Mouse (Mus musculus) kidney, embryonic 15.5 days (tissue): ENCODE measurements around the gene Cep112. TPM values are rescaled to one million over a fixed set of nuclear protein-coding genes. Genes with fewer than 3 reads are reported as not detected.

ENCODE experiments used
- ATAC-seq: fragments of 200-750 bp; cut with Nextera tagmentation; replicated peaks from 2 replicates; pipeline ENCODE4 v1.8.0; 2017; ENCODE audit warnings: moderate TSS enrichment; ENCODE audit not compliant: low FRiP score
- H3K27ac ChIP-seq: fragments of 300-500 bp; sonication (generic); 2 replicates; pipeline ENCODE4 v1.5.1; 2015; ENCODE audit warnings: mild to moderate bottlenecking, inconsistent platforms
- H3K27me3 ChIP-seq: fragments of 300-500 bp; sonication (generic); 2 replicates; pipeline ENCODE4 v1.6.1; 2015; ENCODE audit warnings: inconsistent platforms
- H3K36me3 ChIP-seq: fragments of 300-500 bp; sonication (generic); 2 replicates; pipeline ENCODE4 v1.6.1; 2015; ENCODE audit warnings: inconsistent platforms
- H3K4me1 ChIP-seq: fragments of 300-500 bp; sonication (generic); 2 replicates; pipeline ENCODE4 v1.6.1; 2015; ENCODE audit warnings: inconsistent platforms
- H3K4me2 ChIP-seq: fragments of 300-500 bp; sonication (generic); 2 replicates; pipeline ENCODE4 v1.6.1; 2015; ENCODE audit warnings: moderate library complexity, mild to moderate bottlenecking, inconsistent platforms
- H3K4me3 ChIP-seq: fragments of 300-500 bp; sonication (generic); replicated peaks from 2 replicates; pipeline ENCODE4 v1.5.1; 2015; ENCODE audit warnings: mild to moderate bottlenecking, inconsistent platforms
- H3K9ac ChIP-seq: fragments of 300-500 bp; sonication (generic); 2 replicates; pipeline ENCODE4 v1.6.1; 2015; ENCODE audit warnings: mild to moderate bottlenecking, inconsistent platforms
- H3K9me3 ChIP-seq: fragments of 300-500 bp; sonication (generic); replicated peaks from 2 replicates; pipeline ENCODE4 v1.6.1; 2016; ENCODE audit warnings: inconsistent platforms
- WGBS: fragments of 180-500 bp; shearing (Covaris S2); methylation state at CpG from one replicate; pipeline ENCODE4 v1.1.7; 2015; ENCODE audit warnings: mixed read lengths; 5-methylcytosine and 5-hydroxymethylcytosine counted together
- polyA plus RNA-seq: library from polyadenylated mRNA; unstranded; fragments of >200 nt; fragmentation: Nextera tagmentation; extraction: Ambion mirVana; gene quantifications from 2 replicates; pipeline ENCODE4 v1.2.1, GENCODE M21; 2015

Gene Cep112
- polyA plus RNA-seq, 1 experiment from 2014 or later, result 13.7 TPM

- ATAC-seq, result no peak
- no peaks in the 10 kb centered on the region for H3K9me3 ChIP-seq
- WGBS, result 91% methylated on average over 4 of the region's 4 CpGs
- H3K4me3 ChIP-seq, result no peak overlapping the region
- no peaks in the 10 kb centered on the region for H3K36me3 ChIP-seq
- H3K9ac ChIP-seq, result no peak overlapping the region
- H3K4me2 ChIP-seq, result no peak overlapping the region
- H3K27me3 ChIP-seq, result no peaks in the 10 kb centered on the region
- no peak overlapping the region for H3K27ac ChIP-seq
- H3K4me1 ChIP-seq, result no peaks in the 10 kb centered on the region
These were observed 411.7 kb downstream of the Cep112 start for GRCm38 (mm10) chr11:108836706-108837105.

GRCm38 (mm10) chr11:108840195-108840594 lies 415.2 kb downstream of the Cep112 start:
- Histone ChIP-seq H3K36me3 (no peaks in the 10 kb centered on the region), H3K9me3 (no peaks in the 10 kb centered on the region), H3K4me3 (no peak overlapping the region), H3K4me1 (no peaks in the 10 kb centered on the region), H3K4me2 (no peak overlapping the region), H3K27ac (no peak overlapping the region), H3K9ac (no peak overlapping the region), H3K27me3 (no peaks in the 10 kb centered on the region)
- WGBS, result 82% methylated on average over 3 of the region's 3 CpGs
- no peak for ATAC-seq

DNA sequence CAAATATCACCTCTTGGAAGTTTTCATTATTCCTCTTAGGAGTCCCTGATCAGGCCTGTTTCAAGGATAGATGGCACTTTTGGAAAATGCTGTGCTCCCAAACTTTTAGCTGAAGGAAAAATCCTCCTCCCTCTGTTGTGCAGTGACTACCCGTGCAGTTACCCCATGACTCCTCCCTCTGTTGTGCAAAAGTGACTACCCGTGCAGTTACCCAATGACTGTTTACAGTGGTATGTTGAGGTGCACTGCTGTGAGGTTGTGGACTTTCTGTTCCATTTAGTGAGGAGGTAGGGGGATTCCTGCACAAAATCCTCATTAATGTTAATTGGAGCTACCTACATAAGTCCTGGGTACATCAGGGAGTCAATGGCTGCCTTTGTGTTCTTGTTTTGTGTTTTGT lies 417.8 kb downstream of the Cep112 start:
- no peak for ATAC-seq
- WGBS, result 56% methylated on average over 2 of the region's 2 CpGs
- 0 out of 2 replicates have a peak, but pooled peaks cover 3% of the 10 kb centered on the region for H3K4me1 ChIP-seq

DNA sequence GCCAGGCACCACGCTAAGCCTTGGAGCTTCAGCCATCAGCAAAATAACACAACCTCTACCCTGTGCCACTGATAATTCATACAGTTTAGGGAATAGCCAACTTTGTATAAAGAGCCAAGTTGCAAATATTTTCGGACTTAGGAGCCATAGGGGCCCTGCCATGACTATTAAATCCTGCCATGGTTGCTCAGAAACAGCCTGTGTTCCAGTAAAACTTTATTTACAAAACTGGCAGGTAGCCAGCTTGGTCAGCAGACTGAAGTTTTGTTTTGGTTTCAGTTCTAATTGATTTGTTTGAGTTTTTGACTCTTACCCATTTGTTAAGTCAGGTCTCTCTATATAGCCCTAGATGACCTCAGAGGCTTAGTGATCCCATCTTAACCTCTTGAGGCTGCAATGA lies 421.0 kb downstream of the Cep112 start:
- WGBS, result 69% methylated on average over 2 of the region's 2 CpGs
- no peak for ATAC-seq
- Histone ChIP-seq H3K27me3 (no peaks in the 10 kb centered on the region), H3K4me2 (no peak overlapping the region), H3K36me3 (no peaks in the 10 kb centered on the region), H3K27ac (no peak overlapping the region), H3K9me3 (no peaks in the 10 kb centered on the region), H3K4me3 (no peak overlapping the region), H3K4me1 (0 out of 2 replicates have a peak, but pooled peaks cover 3% of the 10 kb centered on the region), H3K9ac (no peak overlapping the region)

More for the DNA sequence above, 417.8 kb downstream of the Cep112 start:
- Histone ChIP-seq H3K27me3 (no peaks in the 10 kb centered on the region), H3K4me2 (no peak overlapping the region), H3K9me3 (no peaks in the 10 kb centered on the region), H3K27ac (no peak overlapping the region), H3K36me3 (no peaks in the 10 kb centered on the region), H3K9ac (no peak overlapping the region), H3K4me3 (no peak overlapping the region)

- H3K36me3 ChIP-seq, result no peaks in the 10 kb centered on the region
- ATAC-seq, result no peak
- H3K4me3 ChIP-seq, result no peak overlapping the region
- H3K4me2 ChIP-seq, result no peak overlapping the region
- no peaks in the 10 kb centered on the region for H3K9me3 ChIP-seq
- H3K27ac ChIP-seq, result no peak overlapping the region
- 0 out of 2 replicates have a peak, but pooled peaks cover 3% of the 10 kb centered on the region for H3K4me1 ChIP-seq
- H3K27me3 ChIP-seq, result no peaks in the 10 kb centered on the region
- H3K9ac ChIP-seq, result no peak overlapping the region
- WGBS, result 89% methylated on average over 3 of the region's 3 CpGs
These were observed 421.5 kb downstream of the Cep112 start for GRCm38 (mm10) chr11:108846479-108846878.

DNA sequence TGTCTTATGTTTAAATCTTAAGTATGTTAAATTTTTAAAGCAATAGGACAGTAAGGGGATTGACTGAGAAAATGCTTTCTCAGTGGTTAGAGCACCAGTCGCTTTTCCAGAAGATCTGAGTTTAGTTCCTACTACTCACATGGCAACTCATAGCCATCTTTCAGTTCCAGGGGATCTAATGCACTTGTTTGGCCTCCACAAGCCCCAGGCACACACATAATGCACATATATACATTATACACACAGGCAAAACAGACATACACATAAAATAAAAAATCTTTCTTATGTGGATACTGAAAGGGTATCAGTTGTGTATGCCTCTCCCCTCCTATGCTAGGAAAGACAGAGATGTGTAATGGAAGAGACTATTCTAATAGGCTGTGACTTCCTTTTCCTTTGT lies 426.8 kb downstream of the Cep112 start:
- no peak overlapping the region for H3K4me3 ChIP-seq
- no peaks in the 10 kb centered on the region for H3K4me1 ChIP-seq
- H3K27ac ChIP-seq, result no peak overlapping the region
- no peak overlapping the region for H3K4me2 ChIP-seq
- WGBS, result 98% methylated on average over 1 of the region's 1 CpGs
- ATAC-seq, result no peak
- H3K9me3 ChIP-seq, result no peaks in the 10 kb centered on the region
- no peaks in the 10 kb centered on the region for H3K27me3 ChIP-seq
- H3K36me3 ChIP-seq, result no peaks in the 10 kb centered on the region
- H3K9ac ChIP-seq, result no peak overlapping the region

GRCm38 (mm10) chr11:108857254-108857653 lies 432.3 kb downstream of the Cep112 start:
- Histone ChIP-seq H3K4me3 (no peak overlapping the region), H3K4me2 (no peak overlapping the region), H3K9ac (no peak overlapping the region), H3K27ac (no peak overlapping the region), H3K36me3 (no peaks in the 10 kb centered on the region), H3K4me1 (peaks cover 17% of the 10 kb centered on the region), H3K9me3 (no peaks in the 10 kb centered on the region), H3K27me3 (no peaks in the 10 kb centered on the region)
- ATAC-seq, result peak; percentile 67
- 27% methylated on average over 6 of the region's 6 CpGs for WGBS

GRCm38 (mm10) chr11:108857678-108858338 lies 432.8 kb downstream of the Cep112 start:
- H3K9ac ChIP-seq, result no peak overlapping the region
- 43% methylated on average over 7 of the region's 7 CpGs for WGBS
- no peaks in the 10 kb centered on the region for H3K9me3 ChIP-seq
- peaks cover 22% of the 10 kb centered on the region for H3K4me1 ChIP-seq
- no peak overlapping the region for H3K4me2 ChIP-seq
- ATAC-seq, result peak; percentile 36
- H3K4me3 ChIP-seq, result no peak overlapping the region
- H3K27ac ChIP-seq, result no peak overlapping the region
- H3K27me3 ChIP-seq, result no peaks in the 10 kb centered on the region
- H3K36me3 ChIP-seq, result no peaks in the 10 kb centered on the region

DNA sequence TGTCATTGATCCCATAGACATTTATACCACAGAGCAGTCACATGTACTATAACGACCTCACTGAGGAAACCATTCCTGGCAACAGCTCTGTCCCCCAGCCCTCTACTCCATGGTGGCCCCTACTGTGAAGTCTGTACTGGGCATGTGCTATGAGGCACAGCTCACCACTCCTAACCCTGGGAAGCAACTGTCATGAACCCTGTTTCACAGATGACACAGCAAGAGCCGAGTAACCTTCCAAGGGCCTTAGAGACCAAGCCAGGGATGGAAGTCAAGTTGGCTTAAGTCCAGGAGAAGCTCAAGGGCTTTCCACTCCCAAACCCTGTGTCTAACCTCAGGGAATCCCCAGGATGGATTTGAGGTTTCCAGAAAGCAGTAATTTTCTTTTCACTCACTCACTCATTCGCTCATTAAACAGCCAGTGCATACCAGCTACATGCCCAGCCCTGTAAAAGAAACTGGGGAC lies 433.4 kb downstream of the Cep112 start:
- Histone ChIP-seq H3K27me3 (no peaks in the 10 kb centered on the region), H3K9me3 (no peaks in the 10 kb centered on the region), H3K4me1 (peaks cover 22% of the 10 kb centered on the region), H3K4me3 (no peak overlapping the region), H3K4me2 (no peak overlapping the region), H3K36me3 (no peaks in the 10 kb centered on the region), H3K27ac (no peak overlapping the region), H3K9ac (no peak overlapping the region)
- 65% methylated on average over 3 of the region's 3 CpGs for WGBS
- peak; percentile 15; the same call in 1 of the 2 replicates for ATAC-seq

DNA sequence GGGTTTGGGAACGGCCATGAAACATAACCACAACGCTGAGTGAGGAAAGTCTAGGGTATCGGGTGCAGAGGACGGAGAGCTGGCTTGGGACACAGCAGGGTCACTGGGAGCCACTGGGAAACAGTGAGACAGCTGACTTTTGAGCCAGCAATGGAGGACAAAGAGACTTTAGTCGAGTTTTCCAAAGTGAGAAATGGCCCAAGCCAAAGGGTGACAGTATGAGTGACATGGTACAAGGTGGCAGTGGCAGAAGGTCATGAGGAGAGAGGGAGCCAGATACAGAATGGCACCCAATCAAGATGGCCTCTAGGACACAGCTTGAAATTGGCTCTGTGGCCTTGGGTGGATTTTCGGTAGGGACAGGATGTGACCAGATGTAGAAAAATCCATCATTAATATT lies 433.9 kb downstream of the Cep112 start:
- no peaks in the 10 kb centered on the region for H3K27me3 ChIP-seq
- no peak overlapping the region for H3K4me2 ChIP-seq
- no peaks in the 10 kb centered on the region for H3K36me3 ChIP-seq
- no peak overlapping the region for H3K9ac ChIP-seq
- no peaks in the 10 kb centered on the region for H3K9me3 ChIP-seq
- no peak for ATAC-seq
- H3K4me1 ChIP-seq, result peaks cover 22% of the 10 kb centered on the region
- H3K4me3 ChIP-seq, result no peak overlapping the region
- no peak overlapping the region for H3K27ac ChIP-seq
- 85% methylated on average over 6 of the region's 6 CpGs for WGBS

DNA sequence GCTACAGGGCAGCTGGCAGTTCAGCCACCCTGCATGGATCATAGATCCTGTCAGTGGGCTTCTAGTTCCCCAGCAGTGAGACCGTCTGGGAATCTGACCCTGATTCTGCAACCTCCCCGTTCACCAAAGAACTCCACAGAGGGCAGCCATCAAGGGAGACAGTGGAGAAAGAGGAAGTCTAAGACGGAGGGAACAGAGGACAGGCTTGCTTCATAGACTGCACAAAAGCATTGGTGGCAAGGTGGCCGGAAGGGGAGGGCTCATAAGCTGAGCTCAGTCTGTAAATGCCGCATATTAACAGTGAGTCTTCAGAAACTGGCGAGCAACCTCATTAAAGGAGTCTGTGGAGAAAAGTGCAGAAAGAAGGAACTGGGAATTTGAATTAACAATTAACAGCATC lies 437.4 kb downstream of the Cep112 start:
- ATAC-seq, result no peak
- Histone ChIP-seq H3K9me3 (no peaks in the 10 kb centered on the region), H3K36me3 (no peaks in the 10 kb centered on the region), H3K4me3 (no peak overlapping the region), H3K27me3 (no peaks in the 10 kb centered on the region), H3K4me2 (no peak overlapping the region), H3K27ac (peak overlapping the region; percentile 58), H3K4me1 (peaks cover 24% of the 10 kb centered on the region), H3K9ac (no peak overlapping the region)
- WGBS, result 45% methylated on average over 6 of the region's 6 CpGs

DNA sequence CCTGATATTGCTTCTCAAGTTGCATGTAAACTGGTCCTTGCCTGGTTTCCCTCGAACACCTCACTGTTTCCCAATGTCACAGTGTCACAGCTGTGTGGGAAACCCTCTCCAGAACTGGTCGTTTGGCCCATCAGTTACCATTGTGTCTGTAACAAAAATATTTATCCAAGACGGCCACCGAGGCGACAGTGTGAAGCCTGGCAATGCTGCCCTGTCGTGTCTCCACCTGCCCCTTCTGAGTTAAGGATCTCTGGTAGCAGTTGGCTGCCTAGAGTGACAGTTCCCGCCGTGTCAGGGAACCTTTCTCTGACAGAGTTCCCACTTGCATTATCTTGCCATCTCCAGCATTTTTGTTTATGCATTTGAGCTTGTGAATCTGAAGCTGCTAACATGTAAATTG lies 440.8 kb downstream of the Cep112 start:
- Histone ChIP-seq H3K27me3 (no peaks in the 10 kb centered on the region), H3K4me1 (peaks cover 21% of the 10 kb centered on the region), H3K36me3 (no peaks in the 10 kb centered on the region), H3K9me3 (no peaks in the 10 kb centered on the region), H3K4me3 (no peak overlapping the region), H3K27ac (no peak overlapping the region), H3K9ac (no peak overlapping the region), H3K4me2 (no peak overlapping the region)
- 23% methylated on average over 8 of the region's 8 CpGs for WGBS
- no peak for ATAC-seq

GRCm38 (mm10) chr11:108867538-108867937 lies 442.5 kb downstream of the Cep112 start:
- 73% methylated on average over 6 of the region's 6 CpGs for WGBS
- Histone ChIP-seq H3K27me3 (no peaks in the 10 kb centered on the region), H3K9me3 (no peaks in the 10 kb centered on the region), H3K4me3 (no peak overlapping the region), H3K4me2 (no peak overlapping the region), H3K4me1 (peaks cover 12% of the 10 kb centered on the region), H3K27ac (peak overlapping the region; percentile 68), H3K36me3 (no peaks in the 10 kb centered on the region), H3K9ac (no peak overlapping the region)
- no peak for ATAC-seq
